Comparison of ENCODE assay signal across 8 mouse cellular contexts in genomic region chr4:41754797-41755337, GRCm38 (mm10). TPM values are rescaled to one million over a fixed set of nuclear protein-coding genes. Genes with fewer than 3 reads are reported as not detected.
DNase-seq lines count a peak whose midpoint lies in the region; ATAC-seq and TF ChIP-seq lines count a peak whose summit lies in the region.

Galt (plus strand) TSS chr4:41755228.

- intact Hi-C loops in heart, postnatal 10 days (cut with DNase I) = no loop called here

- no peak for DNase-seq in kidney, adult 18-20 months
- no peak for DNase-seq in MEL (ENCODE audit: low read depth, low spot score)
- no peak for DNase-seq in heart, postnatal 10 days
- no peak for DNase-seq in limb, embryonic 10.5 days (ENCODE audit: low spot score)
- no peak for DNase-seq in spleen, postnatal 10 days (ENCODE audit: low spot score in 2 of 2)

- ATAC-seq in kidney, embryonic 14.5 days (ENCODE audit: low FRiP score, low TSS enrichment) = peak; percentile 56
- peak; percentile 56 for ATAC-seq in neural tube, embryonic 12.5 days (ENCODE audit: low FRiP score, low read depth)

- 14% methylated on average over 14 of the region's 14 CpGs for WGBS in kidney, embryonic 14.5 days
- 13% methylated on average over 14 of the region's 14 CpGs for whole genome bisulfite sequencing in limb, embryonic 10.5 days
- 12% methylated on average over 14 of the region's 14 CpGs for WGBS in neural tube, embryonic 12.5 days

- H3K4me3 ChIP-seq in kidney, embryonic 14.5 days (ENCODE audit: low read length) = peak within 1 kb of the TSS; percentile 73
- H3K4me3 ChIP-seq in MEL (ENCODE audit: control insufficient read depth in 1 of 2, insufficient read depth in 1 of 2, low read depth in 2 of 2, low read length in 2 of 2) = peak within 1 kb of the TSS; percentile 91 to 95
- peak within 1 kb of the TSS; percentile 66 for H3K4me3 ChIP-seq in embryonic fibroblast, embryonic 13.5 days (ENCODE audit: insufficient read depth, low read length)
- H3K4me3 ChIP-seq in limb, embryonic 10.5 days = peak within 1 kb of the TSS; percentile 85
- peak within 1 kb of the TSS; percentile 67 for H3K4me3 ChIP-seq in neural tube, embryonic 12.5 days

- peaks cover 3% of the 10 kb centered on the region; the same call in 1 of the 2 replicates for H3K4me1 ChIP-seq in kidney, embryonic 14.5 days (ENCODE audit: control insufficient read depth, insufficient read depth, low read length)
- H3K4me1 ChIP-seq in MEL (ENCODE audit: control insufficient read depth in 1 of 2, insufficient read depth in 2 of 2, low read length in 2 of 2) = peaks cover 0 to 7% of the 10 kb centered on the region in 2 experiments; a peak in 1 of 4 replicates
- no peaks in the 10 kb centered on the region for H3K4me1 ChIP-seq in embryonic fibroblast, embryonic 13.5 days (ENCODE audit: control insufficient read depth, insufficient read depth, low read length)
- H3K4me1 ChIP-seq in limb, embryonic 10.5 days = peaks cover 29% of the 10 kb centered on the region
- peaks cover 11% of the 10 kb centered on the region; the same call in 1 of the 2 replicates for H3K4me1 ChIP-seq in neural tube, embryonic 12.5 days

- H3K9ac ChIP-seq in kidney, embryonic 14.5 days (ENCODE audit: low read depth, low read length) = peak within 1 kb of the TSS; percentile 67
- peak within 1 kb of the TSS; percentile 75 for H3K9ac ChIP-seq in MEL (ENCODE audit: control insufficient read depth, low read depth, low read length, poor library complexity, severe bottlenecking)
- peak within 1 kb of the TSS; percentile 74 for H3K9ac ChIP-seq in neural tube, embryonic 12.5 days

- H3K9me3 ChIP-seq in kidney, embryonic 14.5 days (ENCODE audit: control insufficient read depth, low read length) = no peaks in the 10 kb centered on the region
- no peaks in the 10 kb centered on the region for H3K9me3 ChIP-seq in MEL (replicated peaks; ENCODE audit: insufficient read depth, low read length)
- H3K9me3 ChIP-seq in limb, embryonic 10.5 days (replicated peaks) = no peaks in the 10 kb centered on the region
- no peaks in the 10 kb centered on the region for H3K9me3 ChIP-seq in neural tube, embryonic 12.5 days

- peaks cover 7% of the 10 kb centered on the region; the same call in 1 of the 2 replicates for H3K36me3 ChIP-seq in kidney, embryonic 14.5 days (ENCODE audit: control insufficient read depth, insufficient read depth, low read length)
- H3K36me3 ChIP-seq in MEL (ENCODE audit: control insufficient read depth in 1 of 2, insufficient read depth in 2 of 2, low read length in 2 of 2) = no peaks in the 10 kb centered on the region; a peak in 1 of 4 replicates
- peaks cover 26% of the 10 kb centered on the region for H3K36me3 ChIP-seq in limb, embryonic 10.5 days
- H3K36me3 ChIP-seq in neural tube, embryonic 12.5 days = no peaks in the 10 kb centered on the region

- no peak for TF ChIP-seq CTCF in MEL (IDR thresholded peaks at IDR 0.05 in 2 of 3, conservative IDR thresholded peaks at IDR 0.05 in 1 of 3; ENCODE audit: control insufficient read depth in 1 of 3, insufficient read depth in 1 of 3, low read depth in 2 of 3, low read length in 3 of 3, poor library complexity in 1 of 3, severe bottlenecking in 1 of 3)
- TF ChIP-seq CTCF in embryonic fibroblast, embryonic 13.5 days (IDR thresholded peaks at IDR 0.05; ENCODE audit: borderline replicate concordance, insufficient read depth, low read length) = no peak

- TF ChIP-seq POLR2A in MEL (IDR thresholded peaks at IDR 0.05; ENCODE audit: control insufficient read depth in 1 of 2, insufficient read depth in 1 of 2, low read depth in 1 of 2, low read length in 2 of 2, poor library complexity in 1 of 2) = no peak
- no peak for TF ChIP-seq POLR2A in embryonic fibroblast, embryonic 13.5 days (IDR thresholded peaks at IDR 0.05; ENCODE audit: low read depth, low read length)

- peaks cover 1% of the 10 kb centered on the region; the same call in 1 of the 2 replicates for H3K79me2 ChIP-seq in MEL (ENCODE audit: control insufficient read depth, insufficient read depth, low read length, poor library complexity)

- H3K27me3 ChIP-seq in kidney, embryonic 14.5 days (ENCODE audit: control insufficient read depth, insufficient read depth, low read length) = no peaks in the 10 kb centered on the region
- no peaks in the 10 kb centered on the region for H3K27me3 ChIP-seq in MEL (ENCODE audit: control insufficient read depth in 1 of 2, insufficient read depth in 2 of 2, low read length in 2 of 2)
- H3K27me3 ChIP-seq in limb, embryonic 10.5 days (ENCODE audit: low read depth, poor library complexity, severe bottlenecking) = no peaks in the 10 kb centered on the region
- no peaks in the 10 kb centered on the region; the same call in 1 of the 2 replicates for H3K27me3 ChIP-seq in neural tube, embryonic 12.5 days (replicated peaks)

- TF ChIP-seq EP300 in MEL (IDR thresholded peaks at IDR 0.05; ENCODE audit: low read depth in 1 of 2, low read length in 2 of 2) = no peak

- peak within 1 kb of the TSS; percentile 89 for H3K4me2 ChIP-seq in kidney, embryonic 14.5 days (replicated peaks; ENCODE audit: low read depth, low read length)
- H3K4me2 ChIP-seq in neural tube, embryonic 12.5 days (replicated peaks) = peak within 1 kb of the TSS; percentile 96

- TF ChIP-seq RAD21 in MEL (IDR thresholded peaks at IDR 0.05; ENCODE audit: low read depth, low read length) = no peak

- H3K27ac ChIP-seq in kidney, embryonic 14.5 days (ENCODE audit: low read depth, low read length) = peak within 1 kb of the TSS; percentile 88
- peak within 1 kb of the TSS; percentile 70 for H3K27ac ChIP-seq in MEL (ENCODE audit: control insufficient read depth, low read depth, low read length)
- H3K27ac ChIP-seq in embryonic fibroblast, embryonic 13.5 days (ENCODE audit: insufficient read depth, low read length) = peak within 1 kb of the TSS; percentile 47
- H3K27ac ChIP-seq in limb, embryonic 10.5 days = peak within 1 kb of the TSS; percentile 89
- H3K27ac ChIP-seq in neural tube, embryonic 12.5 days = peak within 1 kb of the TSS; percentile 46; the same call in 1 of the 2 replicates

TF ChIP-seq in MEL, 35 proteins besides CTCF, POLR2A, EP300 and RAD21:
- TF ChIP-seq GATA1 (IDR thresholded peaks at IDR 0.05; ENCODE audit: low read depth, low read length) (no peak), ZKSCAN1 (IDR thresholded peaks at IDR 0.05; ENCODE audit: low read depth, low read length) (no peak), POLR2AphosphoS2 (IDR thresholded peaks at IDR 0.05; ENCODE audit: low read length) (no peak), JUND (IDR thresholded peaks at IDR 0.05; ENCODE audit: low read depth, low read length) (no peak), TCF12 (IDR thresholded peaks at IDR 0.05; ENCODE audit: low read depth, low read length) (no peak), TBP (IDR thresholded peaks at IDR 0.05; ENCODE audit: low read depth, low read length) (no peak)

RNA-seq across cellular contexts. Expression of gene Galt, which starts in this region (rescaled TPM):
- 35.0 and 42.1 TPM in 2 replicates for polyA plus RNA-seq in kidney, embryonic 14.5 days (2014; fragmentation: Nextera tagmentation; extraction: Ambion mirVana)
- total RNA-seq in MEL (2012; rRNA removed) = 22.7 and 26.5 TPM in 2 replicates
- 10 to 100 TPM in 1 of 2 experiments, not detected in 1; 31.9 TPM for polyA plus RNA-seq in MEL (2012; ENCODE audit: insufficient read depth in 1 of 2, insufficient read length in 2 of 2, low read depth in 1 of 2, low replicate concordance in 2 of 2, missing spikeins in 1 of 2)
- polyA plus RNA-seq in embryonic fibroblast, embryonic 13.5 days (2011; ENCODE audit: insufficient read length, low read depth, missing spikeins) = 25.1 and 25.5 TPM in 2 replicates
- 10 to 100 TPM; 57.7 to 66.1 TPM for total RNA-seq in heart, postnatal 10 days (2021)
- 33.7 and 37.6 TPM in 2 replicates for polyA plus RNA-seq in limb, embryonic 10.5 days (2016; fragmentation: Nextera tagmentation; extraction: Ambion mirVana)
- 25.2 and 27.3 TPM in 2 replicates for polyA plus RNA-seq in neural tube, embryonic 12.5 days (2016; fragmentation: Nextera tagmentation; extraction: Ambion mirVana)
